Mouse (Mus musculus): Measurements from ENCODE around the gene Phf13. TPM values are rescaled to one million over a fixed set of nuclear protein-coding genes. Genes with fewer than 3 reads are reported as not detected.

Phf13 gene
- 15.8 TPM for polyA plus RNA-seq (2017; shearing (Covaris generic))

DNA sequence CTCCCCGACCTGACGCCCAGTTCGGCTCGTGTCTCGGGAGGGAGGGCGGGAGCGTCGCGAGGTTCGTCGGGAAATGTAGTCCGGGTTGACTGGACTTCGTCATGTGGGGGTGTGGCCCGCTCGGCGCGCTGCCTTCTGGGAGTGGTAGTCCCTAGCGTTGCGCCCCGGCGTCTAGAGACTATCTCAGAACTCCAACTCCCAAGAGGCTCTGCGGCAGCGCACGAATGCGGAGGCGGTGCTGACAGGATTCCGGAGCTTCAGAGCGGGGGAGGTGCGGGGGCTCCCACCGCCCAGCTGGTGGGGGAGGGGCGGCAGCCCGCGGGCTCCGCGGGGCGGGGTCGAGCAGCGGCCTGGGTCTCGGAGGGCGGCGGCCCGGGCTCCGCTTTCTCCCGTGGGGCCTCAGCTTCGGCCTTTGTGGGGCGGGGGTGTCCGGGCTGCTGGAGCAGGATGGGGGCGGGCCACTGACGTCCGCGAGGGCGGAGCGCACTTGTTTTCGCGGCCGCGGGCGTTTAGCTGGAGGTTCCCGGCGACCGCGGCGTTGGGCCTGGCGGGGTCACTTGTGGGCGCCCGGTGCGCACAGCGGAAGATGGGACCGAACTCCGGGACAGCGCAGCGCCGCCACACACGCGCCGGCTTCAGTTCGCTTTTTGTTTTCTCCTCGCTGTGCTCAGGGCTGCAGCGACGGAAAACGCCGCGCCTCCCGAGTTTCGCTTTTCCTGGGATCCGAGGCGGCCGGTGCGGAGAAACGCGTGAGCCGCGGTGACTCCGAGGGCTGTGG lies at the start of gene Phf13:
TSS of gene Phf13 (minus strand) at position 86 of the 778 bp plus-strand sequence.

DNA sequence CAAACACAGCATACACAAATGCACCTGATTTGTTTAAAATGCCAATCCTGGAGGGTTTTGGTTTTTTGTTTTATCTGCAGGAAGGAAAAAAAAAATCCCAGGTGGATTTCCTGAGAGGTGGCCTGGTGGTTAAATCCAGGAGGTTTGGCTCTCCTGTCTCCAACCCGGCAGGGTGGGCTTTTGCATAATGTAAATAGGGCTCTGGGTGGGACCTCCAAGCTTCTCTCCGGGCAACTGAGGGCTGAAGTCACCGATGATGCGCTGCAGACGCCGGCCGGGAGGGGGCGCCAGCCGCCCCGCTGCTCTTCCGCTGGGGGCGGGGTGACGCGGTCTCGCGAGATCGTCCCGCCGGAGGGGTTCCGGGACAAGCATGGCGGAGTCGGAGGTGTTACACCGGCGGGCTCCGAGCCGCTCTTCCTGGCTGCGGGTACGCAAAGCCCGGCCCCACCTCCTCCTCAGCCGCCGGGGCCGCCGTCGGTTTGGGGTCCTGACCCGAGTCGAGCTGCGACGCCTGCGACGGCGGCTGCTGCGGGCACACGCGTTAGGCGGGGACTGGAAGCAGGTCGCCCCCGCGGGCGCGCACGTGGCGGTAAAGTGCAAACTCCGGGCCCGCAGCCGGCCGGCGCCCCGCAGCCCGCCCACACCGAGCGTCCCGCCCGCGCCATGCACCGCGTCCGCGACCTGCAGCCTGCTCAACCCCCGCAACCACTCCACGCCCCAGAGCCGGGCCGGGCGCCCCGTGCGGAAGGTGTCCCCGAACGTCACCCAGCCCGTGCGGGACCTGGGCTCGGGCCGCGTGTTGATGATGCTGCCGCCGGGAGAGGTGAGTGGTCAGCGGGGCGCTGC lies 43.1 kb upstream of the Phf13 start, which contains the start of gene Nol9:
TSS of gene Nol9 (plus strand) at position 337 of the 846 bp plus-strand sequence.

DNA sequence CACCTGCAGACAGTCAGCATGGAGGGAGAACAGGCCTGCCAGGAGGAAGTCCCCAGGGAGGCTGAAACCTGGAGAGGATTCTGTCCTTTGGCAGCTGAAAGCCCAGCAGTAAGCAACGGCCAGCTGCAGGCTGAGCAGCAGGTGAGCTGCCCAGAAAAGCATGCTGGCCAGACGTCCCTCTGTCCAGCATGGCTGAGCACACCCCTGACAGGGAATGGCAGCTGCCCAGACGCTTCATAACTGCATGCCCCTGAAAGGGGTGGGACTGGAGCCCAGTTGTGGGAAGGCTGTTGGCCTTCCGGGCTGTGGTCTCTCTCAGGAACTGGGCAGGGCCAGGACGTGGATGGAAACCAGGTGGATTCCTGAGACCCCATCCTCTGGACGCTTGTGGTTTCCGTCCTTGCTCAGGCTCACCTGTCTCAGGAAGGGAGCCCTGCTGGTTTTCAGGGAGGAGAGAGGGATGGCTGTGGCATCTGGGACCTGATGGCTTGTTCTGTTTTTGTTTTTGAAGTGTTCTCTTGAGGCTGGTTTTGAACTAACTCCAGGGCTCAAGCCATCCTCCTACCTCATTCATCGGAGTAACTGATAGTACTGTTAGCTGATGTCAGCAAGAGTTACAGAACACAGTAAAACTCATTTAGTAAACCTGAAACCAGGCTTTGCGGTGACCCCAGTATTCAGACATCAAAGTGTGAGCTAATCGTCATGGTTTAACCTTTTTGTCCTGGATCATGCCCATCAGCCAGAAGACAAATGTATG lies 42.3 kb upstream of the Phf13 start, which contains the start of gene Tas1r1:
TSS of gene Tas1r1 (minus strand) at position 344 of the 760 bp plus-strand sequence.

DNA sequence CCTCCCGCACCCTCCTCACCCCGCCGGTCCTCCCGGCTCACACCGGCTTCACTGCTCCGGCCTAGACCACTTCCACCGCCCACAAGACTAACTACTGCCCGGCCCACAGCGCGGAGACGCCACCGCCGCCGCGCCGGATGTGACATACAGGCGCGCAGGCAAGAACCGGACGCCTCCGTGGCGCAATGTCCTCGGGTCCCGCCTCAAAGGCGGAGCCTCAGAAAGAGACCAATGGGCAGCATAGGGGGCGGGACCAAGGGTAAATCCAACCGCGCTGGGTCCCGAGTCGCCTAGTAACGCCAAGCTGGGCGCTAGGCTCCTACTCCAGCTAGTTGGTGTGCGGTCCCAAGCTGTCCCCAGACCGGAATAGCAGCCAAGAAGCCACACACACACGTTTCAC lies 31.5 kb upstream of the Phf13 start, which contains the start of gene Zbtb48:
TSS of gene Zbtb48 (minus strand) at position 148 of the 400 bp plus-strand sequence.

DNA sequence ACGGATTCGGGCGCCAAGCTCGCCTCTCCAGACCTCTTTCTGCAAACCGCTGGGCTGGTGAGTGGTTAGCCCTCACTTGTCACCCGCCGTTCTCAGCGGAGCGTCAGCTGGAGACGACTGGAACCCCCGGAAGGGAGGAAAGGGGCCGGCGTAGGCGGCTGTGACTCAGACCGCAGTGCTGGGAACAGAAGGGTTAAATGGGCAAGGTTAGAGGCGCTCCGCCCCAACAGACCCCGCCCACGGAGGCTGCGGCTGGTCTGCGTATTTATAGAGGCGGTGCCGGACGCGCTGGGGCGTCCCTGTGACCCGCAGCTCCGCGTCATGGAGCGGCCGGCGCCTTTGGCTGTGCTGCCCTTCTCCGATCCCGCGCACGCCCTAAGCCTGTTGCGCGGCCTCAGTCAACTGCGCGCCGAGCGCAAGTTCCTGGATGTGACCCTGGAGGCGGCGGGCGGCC lies 12.6 kb upstream of the Phf13 start, which contains the start of gene Klhl21:
TSS of gene Klhl21 (plus strand) at position 182 of the 454 bp plus-strand sequence.

GRCm38 (mm10) chr4:151988342-151989109 lies 7.5 kb downstream of the Phf13 start, which contains the start of gene Thap3:
Gene Thap3, minus strand, starts transcription at chr4:151988997.

Other genes starting within 250 kb of the Phf13 start
- gene Camta1, start 134.4 kb downstream of the Phf13 start, polyA plus RNA-seq (2017; shearing (Covaris generic)): 41.4 TPM
- gene Dnajc11, start 62.6 kb downstream of the Phf13 start, polyA plus RNA-seq (2017; shearing (Covaris generic)): 52.4 TPM
- gene Thap3, start 7.3 kb downstream of the Phf13 start, polyA plus RNA-seq (2017; shearing (Covaris generic)): 107 TPM
- 21.9 TPM for gene Klhl21, start 12.5 kb upstream of the Phf13 start, polyA plus RNA-seq (2017; shearing (Covaris generic))
- gene Zbtb48, start 31.4 kb upstream of the Phf13 start, polyA plus RNA-seq (2017; shearing (Covaris generic)): 32.0 TPM
- gene Tas1r1, start 42.3 kb upstream of the Phf13 start, polyA plus RNA-seq (2017; shearing (Covaris generic)): not detected
- 49.3 TPM for gene Nol9, start 43.1 kb upstream of the Phf13 start, polyA plus RNA-seq (2017; shearing (Covaris generic))
- gene Plekhg5, start 76.2 kb upstream of the Phf13 start, polyA plus RNA-seq (2017; shearing (Covaris generic)): 8.7 TPM
- 212 TPM for gene Tnfrsf25, start 119.7 kb upstream of the Phf13 start, polyA plus RNA-seq (2017; shearing (Covaris generic))
- 52.1 TPM for gene Espn, start 156.1 kb upstream of the Phf13 start, polyA plus RNA-seq (2017; shearing (Covaris generic))
- not detected for gene Hes2, start 162.6 kb upstream of the Phf13 start, polyA plus RNA-seq (2017; shearing (Covaris generic))
- gene Acot7, start 181.9 kb upstream of the Phf13 start, polyA plus RNA-seq (2017; shearing (Covaris generic)): 68.7 TPM